Mouse (Mus musculus): ENCODE measurements around the gene Gda. TPM values are rescaled to one million over a fixed set of nuclear protein-coding genes. Genes with fewer than 3 reads are reported as not detected.

Gene Gda
- total and polyA plus RNA-seq, 3 experiments = not detected

GRCm38 (mm10) chr19:21357792-21358191 is 115.5 kb downstream of the Gda start:
- dilution Hi-C loops (cut with MboI; ENCODE audit: extremely low pct_ligation_motif_present, extremely low pct_unique_long_range_greater_than_20kb, low sequenced_read_pairs) (no loop called here), in situ Hi-C loops (cut with MboI; ENCODE audit: low pct_ligation_motif_present, low pct_unique_long_range_greater_than_20kb, low sequenced_read_pairs) (no loop called here)
- no peak for DNase-seq (ENCODE audit: extremely low read depth)
- Histone ChIP-seq H3K9me3 (replicated peaks; ENCODE audit: low read length) (peaks cover 2% of the 10 kb centered on the region), H3K4me2 (ENCODE audit: insufficient read depth, low read depth, poor library complexity, severe bottlenecking) (no peak overlapping the region), H3K4me1 (ENCODE audit: control insufficient read depth in 1 of 2, insufficient read depth in 2 of 2) (no peaks in the 10 kb centered on the region), H3K27ac (ENCODE audit: insufficient read depth, low read depth) (no peak overlapping the region), H3K79me2 (replicated peaks; ENCODE audit: control insufficient read depth, extremely low read depth, insufficient read depth, poor library complexity, severe bottlenecking) (no peaks in the 10 kb centered on the region), H3K27me3 (replicated peaks) (no peaks in the 10 kb centered on the region), H3K36me3 (replicated peaks in 1 of 2; ENCODE audit: control insufficient read depth in 1 of 2, insufficient read depth in 1 of 2, low read length in 1 of 2) (no peaks in the 10 kb centered on the region), H3K4me3 (replicated peaks in 1 of 3; ENCODE audit: low read depth in 2 of 3, low read length in 2 of 3, poor library complexity in 1 of 3) (no peak overlapping the region), H3K9ac (ENCODE audit: insufficient read depth, low read depth) (no peak overlapping the region)
- TF ChIP-seq JUN (IDR thresholded peaks at IDR 0.05; ENCODE audit: insufficient read depth, low read depth, low read length) = peak; percentile 54
- TF ChIP-seq JUND (conservative IDR thresholded peaks at IDR 0.05; ENCODE audit: low read depth, low read length) = peak; percentile 36; the same call in 1 of the 2 replicates
- TF ChIP-seq GABPA (IDR thresholded peaks at IDR 0.05; ENCODE audit: insufficient replicate concordance, low read depth, low read length) = no peak
- no peak for TF ChIP-seq CTCF (conservative IDR thresholded peaks at IDR 0.05 in 1 of 2, IDR thresholded peaks at IDR 0.05 in 1 of 2; ENCODE audit: low read depth in 2 of 2, low read length in 2 of 2)
- TF ChIP-seq IRF4 (IDR thresholded peaks at IDR 0.05; ENCODE audit: low read depth, low read length) = no peak
- TF ChIP-seq ELF1 (IDR thresholded peaks at IDR 0.05; ENCODE audit: low read depth, low read length) = 0 out of 2 replicates have a peak, but pooled peaks have one; percentile 14
- no peak for TF ChIP-seq POLR2A (IDR thresholded peaks at IDR 0.05; ENCODE audit: low read depth, low read length)
- TF ChIP-seq SIN3A (IDR thresholded peaks at IDR 0.05; ENCODE audit: low read length) = no peak

DNA sequence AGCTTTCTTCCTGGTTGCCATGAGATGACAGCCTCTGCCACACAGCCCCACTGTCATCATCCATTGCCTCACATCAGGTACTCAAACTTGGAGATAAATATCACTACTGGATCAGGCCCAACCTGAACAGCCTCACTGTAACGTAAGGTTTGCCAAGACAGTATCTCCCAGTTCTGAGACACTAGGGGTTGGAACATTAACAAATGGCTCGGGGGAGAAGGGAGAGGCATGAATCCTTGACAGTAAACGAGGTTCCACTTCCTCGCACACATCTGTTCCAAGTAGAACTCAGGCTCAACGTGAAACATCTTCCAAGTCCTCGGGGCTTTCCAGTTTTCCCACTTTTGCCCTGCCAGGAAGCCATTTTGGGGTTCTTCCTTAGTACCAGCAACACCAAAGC is 123.6 kb downstream of the Gda start:
- no peak overlapping the region for H3K4me2 ChIP-seq (ENCODE audit: insufficient read depth, low read depth, poor library complexity, severe bottlenecking)
- dilution Hi-C loops (cut with MboI; ENCODE audit: extremely low pct_ligation_motif_present, extremely low pct_unique_long_range_greater_than_20kb, low sequenced_read_pairs) (no loop called here), in situ Hi-C loops (cut with MboI; ENCODE audit: low pct_ligation_motif_present, low pct_unique_long_range_greater_than_20kb, low sequenced_read_pairs) (no loop called here)
- H3K79me2 ChIP-seq (replicated peaks; ENCODE audit: control insufficient read depth, extremely low read depth, insufficient read depth, poor library complexity, severe bottlenecking) = no peaks in the 10 kb centered on the region
- TF ChIP-seq MEF2A (IDR thresholded peaks at IDR 0.05; ENCODE audit: borderline replicate concordance, low read depth, low read length) (no peak), MAX (IDR thresholded peaks at IDR 0.05; ENCODE audit: low read length) (no peak), POLR2AphosphoS2 (IDR thresholded peaks at IDR 0.05; ENCODE audit: low read depth, low read length) (no peak), CHD1 (IDR thresholded peaks at IDR 0.05; ENCODE audit: low read depth, low read length) (no peak), SMC3 (IDR thresholded peaks at IDR 0.05; ENCODE audit: low read depth, low read length) (no peak), USF1 (IDR thresholded peaks at IDR 0.05; ENCODE audit: low read depth, low read length) (no peak), RAD21 (IDR thresholded peaks at IDR 0.05; ENCODE audit: low read depth, low read length) (no peak), MXI1 (IDR thresholded peaks at IDR 0.05; ENCODE audit: low read depth, low read length) (no peak), E2F4 (IDR thresholded peaks at IDR 0.05; ENCODE audit: insufficient replicate concordance, low read depth, low read length) (no peak), ELF1 (IDR thresholded peaks at IDR 0.05; ENCODE audit: low read depth, low read length) (no peak), MYC (IDR thresholded peaks at IDR 0.05; ENCODE audit: low read depth, low read length) (no peak)
- no peak for DNase-seq (ENCODE audit: extremely low read depth)
- H3K9ac ChIP-seq (ENCODE audit: insufficient read depth, low read depth) = no peak overlapping the region
- no peak overlapping the region for H3K4me3 ChIP-seq (replicated peaks in 1 of 3; ENCODE audit: low read depth in 2 of 3, low read length in 2 of 3, poor library complexity in 1 of 3)
- H3K4me1 ChIP-seq (ENCODE audit: control insufficient read depth in 1 of 2, insufficient read depth in 2 of 2) = peaks cover 0 to 9% of the 10 kb centered on the region in 2 experiments; a peak in 2 of 4 replicates
- no peak overlapping the region for H3K27ac ChIP-seq (ENCODE audit: insufficient read depth, low read depth)
- no peaks in the 10 kb centered on the region for H3K9me3 ChIP-seq (replicated peaks; ENCODE audit: low read length)
- H3K27me3 ChIP-seq (replicated peaks) = no peaks in the 10 kb centered on the region
- no peaks in the 10 kb centered on the region for H3K36me3 ChIP-seq (replicated peaks in 1 of 2; ENCODE audit: control insufficient read depth in 1 of 2, insufficient read depth in 1 of 2, low read length in 1 of 2)

Measured in CH12.LX (cell line).